Mouse (Mus musculus) liver, postnatal 0 days (tissue): ENCODE measurements around the gene Smyd2.
A peak's percentile ranks its signal among the peaks of the same experiment; 100 is the strongest.

Experiments used
- CTCF ChIP-seq: sonication (generic); IDR thresholded peaks from 2 replicates; pipeline ENCODE4 v1.5.1; 2016; ENCODE audit warnings: antibody characterized with exemption, low read depth
- EP300 ChIP-seq: IDR thresholded peaks from 2 replicates; pipeline ENCODE4 v1.6.1; 2016; ENCODE audit warnings: antibody characterized with exemption, low read depth, mild to moderate bottlenecking

GRCm38 (mm10) chr1:189868036-189868435, 54.1 kb downstream of the Smyd2 start:
- TF ChIP-seq EP300 = no peak
- TF ChIP-seq CTCF = peak; percentile 44
